Mouse (Mus musculus) lung, postnatal 0 days (tissue): ENCODE measurements around the gene Tvp23a. TPM values are rescaled to one million over a fixed set of nuclear protein-coding genes. Genes with fewer than 3 reads are reported as not detected.

ENCODE experiments used
- ATAC-seq: fragments of 200-750 bp; cut with Nextera tagmentation; 2 replicates; pipeline ENCODE4 v1.8.0; 2017; ENCODE audit warnings: moderate library complexity
- DNase-seq: peaks from one replicate; pipeline ENCODE4 v3.0.0-alpha.2; 2016; ENCODE audit warnings: low spot score
- H3K27ac ChIP-seq: fragments of 300-500 bp; sonication (generic); 2 replicates; pipeline ENCODE4 v1.5.1; 2014; ENCODE audit warnings: antibody characterized with exemption, mild to moderate bottlenecking, low read length, mixed read lengths
- H3K27me3 ChIP-seq: fragments of 300-500 bp; sonication (generic); replicated peaks from 2 replicates; pipeline ENCODE4 v1.6.1; 2014; ENCODE audit warnings: low read length, mixed read lengths; ENCODE audit not compliant: insufficient read depth
- H3K36me3 ChIP-seq: fragments of 300-500 bp; sonication (generic); 2 replicates; pipeline ENCODE4 v1.6.1; 2014; ENCODE audit warnings: low read length, mixed read lengths; ENCODE audit not compliant: insufficient read depth
- H3K4me1 ChIP-seq: fragments of 300-500 bp; sonication (generic); 2 replicates; pipeline ENCODE4 v1.6.1; 2014; ENCODE audit warnings: antibody characterized with exemption, low read depth, low read length, mixed read lengths; ENCODE audit not compliant: insufficient read depth
- H3K4me2 ChIP-seq: fragments of 300-500 bp; sonication (generic); replicated peaks from 2 replicates; pipeline ENCODE4 v1.6.1; 2014; ENCODE audit warnings: low read depth, mild to moderate bottlenecking, low read length, moderate library complexity, mixed read lengths
- H3K4me3 ChIP-seq: fragments of 300-500 bp; sonication (generic); 2 replicates; pipeline ENCODE4 v1.5.1; 2014; ENCODE audit warnings: low read depth, low read length
- H3K9ac ChIP-seq: fragments of 300-500 bp; sonication (generic); replicated peaks from 2 replicates; pipeline ENCODE4 v1.6.1; 2014; ENCODE audit warnings: low read depth, mild to moderate bottlenecking
- H3K9me3 ChIP-seq: fragments of 300-500 bp; sonication (generic); 2 replicates; pipeline ENCODE4 v1.6.1; 2016; ENCODE audit warnings: low read length, mixed read lengths
- CTCF ChIP-seq: IDR thresholded peaks from 2 replicates; pipeline ENCODE4 v1.5.1; 2016; ENCODE audit warnings: antibody characterized with exemption, mild to moderate bottlenecking
- EP300 ChIP-seq: IDR thresholded peaks from 2 replicates; pipeline ENCODE4 v1.6.1; 2016; ENCODE audit warnings: antibody characterized with exemption, mild to moderate bottlenecking, control low read depth
- WGBS: fragments of 180-500 bp; shearing (Covaris S2); extraction: QIAGEN DNeasy Blood & Tissue Kit; methylation state at CpG from one replicate; pipeline ENCODE4 v1.1.7; 2014; 5-methylcytosine and 5-hydroxymethylcytosine counted together
- polyA plus RNA-seq: library from polyadenylated mRNA; unstranded; fragments of >200 nt; fragmentation: Nextera tagmentation; extraction: Ambion mirVana; gene quantifications from 2 replicates; pipeline ENCODE4 v1.2.1, GENCODE M21; 2015

Tvp23a gene
- polyA plus RNA-seq, 1 experiment from 2014 or later: 1.7 TPM

- peak overlapping the region; percentile 51 for H3K4me2 ChIP-seq
- 8% methylated on average over 9 of the region's 9 CpGs for WGBS
- peak overlapping the region; percentile 24 for H3K4me3 ChIP-seq
- H3K9ac ChIP-seq: 0 out of 2 replicates have a peak overlapping the region, but pooled peaks have one; percentile 12
- ATAC-seq (no peak), DNase-seq (no peak)
- no peaks in the 10 kb centered on the region for H3K9me3 ChIP-seq
- TF ChIP-seq CTCF: no peak
- TF ChIP-seq EP300: no peak
- H3K27me3 ChIP-seq: no peaks in the 10 kb centered on the region
- no peaks in the 10 kb centered on the region for H3K4me1 ChIP-seq
- no peak overlapping the region for H3K27ac ChIP-seq
- no peaks in the 10 kb centered on the region for H3K36me3 ChIP-seq
Measured at GRCm38 (mm10) chr16:10489483-10489882, 42.3 kb upstream of the Tvp23a start.

DNA sequence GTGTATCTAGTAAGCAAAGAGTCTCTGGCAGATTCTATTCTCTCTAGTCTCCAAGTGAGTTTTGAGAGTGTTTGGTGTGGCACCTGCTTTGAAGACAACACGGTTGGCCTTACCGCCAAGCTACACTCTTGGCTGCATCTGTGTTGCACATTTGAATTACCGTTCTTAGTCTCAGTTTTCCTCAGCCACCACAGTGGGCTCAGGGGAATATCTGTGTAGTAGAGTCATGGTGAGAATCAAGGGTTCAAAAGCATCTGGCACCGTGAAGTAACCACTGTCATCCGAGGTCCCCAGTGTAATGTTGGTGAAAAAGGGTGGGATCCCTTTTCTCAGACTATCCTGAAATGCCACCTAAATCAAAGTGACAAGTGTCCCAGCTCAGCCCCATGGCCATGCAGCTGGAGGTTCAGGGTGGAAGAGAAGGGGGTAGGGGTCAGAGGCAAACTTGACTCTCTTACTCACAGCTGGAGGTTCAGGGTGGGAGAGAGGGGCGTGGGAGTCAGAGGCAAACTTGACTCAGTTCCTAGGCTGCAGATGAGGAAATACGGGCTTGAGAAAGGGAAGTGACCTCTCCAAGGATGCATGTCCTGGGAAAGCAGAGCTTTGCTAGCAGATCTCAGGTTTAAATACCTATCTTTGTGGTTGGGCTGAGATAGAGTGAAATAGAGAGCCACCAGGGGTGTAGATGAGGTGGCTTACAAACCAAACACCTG, 41.8 kb upstream of the Tvp23a start:
- peak overlapping the region; percentile 51; the same call in 1 of the 2 replicates for H3K4me2 ChIP-seq
- no peak for TF ChIP-seq CTCF
- no peak for TF ChIP-seq EP300
- no peak overlapping the region for H3K27ac ChIP-seq
- no peak overlapping the region for H3K4me3 ChIP-seq
- no peaks in the 10 kb centered on the region for H3K4me1 ChIP-seq
- H3K9me3 ChIP-seq: no peaks in the 10 kb centered on the region
- H3K27me3 ChIP-seq: no peaks in the 10 kb centered on the region
- DNase-seq (no peak), ATAC-seq (no peak)
- 72% methylated on average over 7 of the region's 7 CpGs for WGBS
- H3K9ac ChIP-seq: no peak overlapping the region
- H3K36me3 ChIP-seq: no peaks in the 10 kb centered on the region

- H3K4me3 ChIP-seq: no peak overlapping the region
- TF ChIP-seq CTCF (no peak), EP300 (no peak)
- H3K4me2 ChIP-seq: no peak overlapping the region
- no peak for DNase-seq
- no peak for ATAC-seq
- no peak overlapping the region for H3K9ac ChIP-seq
- no peaks in the 10 kb centered on the region for H3K4me1 ChIP-seq
- H3K9me3 ChIP-seq: no peaks in the 10 kb centered on the region
- no peaks in the 10 kb centered on the region for H3K36me3 ChIP-seq
- H3K27me3 ChIP-seq: no peaks in the 10 kb centered on the region
- H3K27ac ChIP-seq: no peak overlapping the region
- 79% methylated on average over 8 of the region's 8 CpGs for WGBS
Measured at GRCm38 (mm10) chr16:10487895-10488493, 40.8 kb upstream of the Tvp23a start.

- no peak overlapping the region for H3K4me3 ChIP-seq
- H3K27me3 ChIP-seq: no peaks in the 10 kb centered on the region
- ATAC-seq (no peak), DNase-seq (no peak)
- no peak overlapping the region for H3K27ac ChIP-seq
- H3K4me1 ChIP-seq: no peaks in the 10 kb centered on the region
- H3K9ac ChIP-seq: no peak overlapping the region
- no peaks in the 10 kb centered on the region for H3K36me3 ChIP-seq
- TF ChIP-seq EP300 (no peak), CTCF (no peak)
- H3K4me2 ChIP-seq: no peak overlapping the region
- no peaks in the 10 kb centered on the region for H3K9me3 ChIP-seq
- WGBS: 61% methylated on average over 3 of the region's 3 CpGs
Measured at GRCm38 (mm10) chr16:10486993-10487392, 39.8 kb upstream of the Tvp23a start.

- no peaks in the 10 kb centered on the region for H3K9me3 ChIP-seq
- no peak overlapping the region for H3K4me2 ChIP-seq
- no peaks in the 10 kb centered on the region for H3K4me1 ChIP-seq
- H3K9ac ChIP-seq: no peak overlapping the region
- no peaks in the 10 kb centered on the region for H3K27me3 ChIP-seq
- H3K36me3 ChIP-seq: no peaks in the 10 kb centered on the region
- no peak for ATAC-seq
- DNase-seq: no peak
- no peak overlapping the region for H3K4me3 ChIP-seq
- TF ChIP-seq EP300 (no peak), CTCF (no peak)
- no peak overlapping the region for H3K27ac ChIP-seq
- 64% methylated on average over 4 of the region's 4 CpGs for WGBS
Measured at GRCm38 (mm10) chr16:10482343-10482742, 35.2 kb upstream of the Tvp23a start.

- H3K4me1 ChIP-seq: no peaks in the 10 kb centered on the region
- no peak within 1 kb of the TSS for H3K4me2 ChIP-seq
- H3K27ac ChIP-seq: no peak within 1 kb of the TSS
- 69% methylated on average over 5 of the region's 5 CpGs for WGBS
- no peaks in the 10 kb centered on the region for H3K36me3 ChIP-seq
- no peaks in the 10 kb centered on the region for H3K9me3 ChIP-seq
- no peak for DNase-seq
- ATAC-seq: no peak
- H3K4me3 ChIP-seq: no peak within 1 kb of the TSS
- H3K27me3 ChIP-seq: no peaks in the 10 kb centered on the region
- no peak for TF ChIP-seq EP300
- no peak for TF ChIP-seq CTCF
- H3K9ac ChIP-seq: no peak within 1 kb of the TSS
Measured at GRCm38 (mm10) chr16:10479857-10480256, 32.7 kb upstream of the Tvp23a start, which contains the start of gene Ciita. Gene Ciita (plus strand): TSS chr16:10480059.
